Mouse (Mus musculus) lung, adult 2 months (tissue): ENCODE data around the gene Usp38.

Experiments used
- CTCF ChIP-seq: fragments of 200-500 bp; IDR thresholded peaks from 2 replicates; pipeline ENCODE4 v1.5.1; 2011; ENCODE audit warnings: mild to moderate bottlenecking, low read length, control low read depth; ENCODE audit not compliant: insufficient read depth
- POLR2A ChIP-seq: fragments of 200-500 bp; IDR thresholded peaks from 2 replicates; pipeline ENCODE4 v1.6.1; 2011; ENCODE audit warnings: low read depth, mild to moderate bottlenecking, control low read depth, low read length, borderline replicate concordance; ENCODE audit errors: extremely low read depth

- TF ChIP-seq POLR2A: no peak
- no peak for TF ChIP-seq CTCF
Measured at GRCm38 (mm10) chr8:81044201-81044600, 29.5 kb upstream of the Usp38 start.
